Mouse (Mus musculus): ENCODE results near the gene Ecel1. TPM values are rescaled to one million over a fixed set of nuclear protein-coding genes. Genes with fewer than 3 reads are reported as not detected.

The Ecel1 gene
- 71.9 and 84.7 TPM in 2 replicates for polyA plus RNA-seq (2015; fragmentation: Nextera tagmentation; extraction: Ambion mirVana)

DNA sequence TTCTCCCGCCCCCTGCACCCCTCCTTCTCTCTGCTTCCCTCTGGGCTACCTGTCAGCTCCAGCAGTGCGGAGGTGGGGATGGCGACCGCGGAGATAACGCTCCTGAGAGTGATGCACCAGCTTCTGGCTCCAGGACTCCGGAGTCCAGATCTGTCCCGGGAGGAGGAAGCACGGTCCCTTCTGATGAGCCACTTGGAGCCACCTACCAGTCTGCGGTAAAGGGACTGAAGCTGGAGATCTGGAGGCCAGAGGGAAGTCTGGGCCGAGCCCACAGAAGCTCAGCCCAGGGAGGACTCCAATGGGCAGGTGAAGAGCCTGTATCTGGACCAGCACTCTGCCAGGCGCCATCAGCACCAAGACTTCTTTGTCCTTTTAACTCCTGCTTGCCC, at the start of gene Ecel1:
TSS of gene Ecel1 (minus strand) at position 323 of the 389 bp plus-strand sequence.
- Histone ChIP-seq H3K4me3 (replicated peaks) (peak within 1 kb of the TSS; percentile 49), H3K36me3 (no peaks in the 10 kb centered on the region), H3K27me3 (replicated peaks) (peaks cover 93% of the 10 kb centered on the region), H3K9ac (replicated peaks) (peak within 1 kb of the TSS; percentile 64), H3K9me3 (replicated peaks) (no peaks in the 10 kb centered on the region), H3K27ac (replicated peaks) (peak within 1 kb of the TSS; percentile 45), H3K4me1 (peaks cover 39% of the 10 kb centered on the region), H3K4me2 (peak within 1 kb of the TSS; percentile 74)
- no peak; the same call in 1 of the 2 replicates for ATAC-seq (ENCODE audit: low FRiP score)
- WGBS: 2% methylated on average over 11 of the region's 12 CpGs

DNA sequence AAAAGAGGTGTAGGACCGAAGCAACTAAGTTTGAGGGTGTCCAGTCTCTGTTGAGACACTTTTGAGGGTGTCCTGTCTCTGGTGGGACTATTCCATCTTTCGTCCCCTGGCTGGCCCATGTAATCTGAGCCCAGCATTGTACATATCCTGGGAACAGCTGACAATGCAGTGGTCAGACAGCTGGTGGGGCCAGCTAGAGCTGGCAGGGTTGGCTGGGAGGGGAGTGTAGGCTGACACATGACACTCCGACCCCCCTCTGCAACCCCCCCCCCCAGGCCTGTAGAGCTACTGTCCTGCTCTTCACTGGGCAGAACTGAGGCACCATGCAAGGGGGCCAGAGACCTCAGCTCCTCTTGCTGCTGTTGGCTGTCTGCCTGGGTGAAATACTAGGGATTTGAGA, 49.2 kb upstream of the Ecel1 start:
- no peak for ATAC-seq (ENCODE audit: low FRiP score)
- Histone ChIP-seq H3K36me3 (no peaks in the 10 kb centered on the region), H3K9ac (replicated peaks) (no peak overlapping the region), H3K4me1 (no peaks in the 10 kb centered on the region), H3K9me3 (replicated peaks) (no peaks in the 10 kb centered on the region), H3K4me2 (no peak overlapping the region), H3K27me3 (replicated peaks) (peaks cover 35% of the 10 kb centered on the region), H3K27ac (replicated peaks) (no peak overlapping the region), H3K4me3 (replicated peaks) (no peak overlapping the region)
- WGBS: 52% methylated on average over 3 of the region's 3 CpGs

DNA sequence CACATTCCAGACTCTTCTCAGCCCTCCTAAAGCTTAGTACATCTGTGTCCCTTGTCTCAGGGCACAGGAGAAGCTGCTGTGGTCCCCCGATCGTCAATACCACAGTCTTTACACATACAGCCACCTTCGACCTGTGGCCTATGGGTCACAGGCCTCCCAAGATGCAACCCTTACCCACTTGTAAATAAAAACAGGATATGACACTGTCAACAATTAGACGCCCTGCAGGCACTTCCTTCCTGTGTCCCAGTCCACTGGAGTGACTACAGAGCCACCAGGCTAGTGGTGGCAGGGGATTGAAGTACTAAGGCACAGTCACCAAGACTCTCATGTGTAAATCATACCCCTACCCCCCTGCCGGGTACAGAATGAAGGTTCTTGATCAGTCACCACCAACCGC, 48.7 kb upstream of the Ecel1 start:
- Histone ChIP-seq H3K4me3 (replicated peaks) (no peak overlapping the region), H3K27me3 (replicated peaks) (peaks cover 35% of the 10 kb centered on the region), H3K9me3 (replicated peaks) (no peaks in the 10 kb centered on the region), H3K36me3 (no peaks in the 10 kb centered on the region), H3K4me1 (no peaks in the 10 kb centered on the region), H3K27ac (replicated peaks) (no peak overlapping the region), H3K9ac (replicated peaks) (no peak overlapping the region), H3K4me2 (no peak overlapping the region)
- 71% methylated on average over 6 of the region's 6 CpGs for WGBS
- no peak for ATAC-seq (ENCODE audit: low FRiP score)

DNA sequence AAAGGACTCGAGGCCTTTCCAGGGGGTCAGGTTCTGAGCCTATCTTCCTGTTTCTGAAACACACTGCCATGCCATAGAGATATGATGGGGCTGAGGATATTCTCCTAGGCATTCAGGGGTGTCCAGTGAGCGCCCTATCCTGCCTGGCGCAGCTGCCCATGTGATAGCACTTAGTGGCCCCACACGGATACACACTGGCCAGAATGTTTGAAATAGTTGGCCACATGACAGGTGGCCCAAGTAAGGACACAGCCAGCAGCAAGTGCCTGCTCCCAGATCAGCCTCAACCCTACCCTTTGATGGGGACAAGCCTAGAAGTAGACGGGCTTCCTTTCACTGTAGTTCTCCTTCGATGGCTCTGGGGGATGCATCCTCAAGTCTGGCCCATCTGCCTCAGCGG, 48.1 kb upstream of the Ecel1 start, which contains the start of gene Chrng:
TSS of gene Chrng (plus strand) at position 193 of the 400 bp plus-strand sequence.
- no peaks in the 10 kb centered on the region for H3K4me1 ChIP-seq
- H3K4me3 ChIP-seq (replicated peaks): no peak within 1 kb of the TSS
- H3K27me3 ChIP-seq (replicated peaks): peaks cover 35% of the 10 kb centered on the region
- 92% methylated on average over 7 of the region's 7 CpGs for WGBS
- no peak within 1 kb of the TSS for H3K27ac ChIP-seq (replicated peaks)
- H3K9me3 ChIP-seq (replicated peaks): no peaks in the 10 kb centered on the region
- H3K36me3 ChIP-seq: no peaks in the 10 kb centered on the region
- H3K4me2 ChIP-seq: no peak within 1 kb of the TSS
- no peak within 1 kb of the TSS for H3K9ac ChIP-seq (replicated peaks)
- ATAC-seq (ENCODE audit: low FRiP score): no peak

DNA sequence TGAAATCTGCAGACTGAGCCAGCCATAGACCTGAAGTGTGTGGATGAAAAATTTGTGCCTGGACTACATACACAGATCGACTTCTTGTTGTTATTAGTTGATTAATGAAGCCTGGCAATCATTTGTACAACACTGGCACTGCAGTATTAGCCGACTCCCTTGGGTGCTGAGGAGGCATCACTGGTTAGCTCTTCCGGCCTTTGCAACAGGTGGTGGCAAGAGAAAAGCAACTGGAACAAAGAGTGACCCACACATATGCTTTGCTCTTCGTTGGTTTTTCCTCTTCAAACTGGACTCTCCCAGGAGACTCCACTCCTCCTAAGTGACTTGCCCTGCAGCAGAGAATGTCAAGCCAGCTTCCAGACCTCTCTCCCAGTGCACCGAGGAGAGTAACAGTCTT, 47.5 kb upstream of the Ecel1 start:
- Histone ChIP-seq H3K9ac (replicated peaks) (no peak overlapping the region), H3K27me3 (replicated peaks) (peaks cover 35% of the 10 kb centered on the region)

DNA sequence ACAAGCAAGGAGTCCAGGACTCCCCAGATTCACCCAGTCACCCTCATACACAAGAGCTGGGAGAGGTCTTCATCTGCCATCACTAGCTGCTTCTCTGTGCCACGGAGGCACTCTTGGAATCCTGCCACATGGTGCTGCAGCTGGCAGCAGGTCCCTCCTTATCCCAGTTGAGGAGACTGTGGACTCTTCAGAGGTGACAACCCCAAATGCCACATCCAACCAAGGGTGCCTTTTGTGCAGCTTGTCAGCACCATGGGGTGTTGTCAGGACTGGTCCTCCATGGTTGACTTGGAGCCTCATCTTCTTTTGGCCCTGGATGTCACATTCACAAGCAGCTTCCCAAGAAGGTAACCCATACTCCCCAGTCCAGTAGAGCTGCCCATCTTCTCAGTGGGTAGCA, 45.5 kb upstream of the Ecel1 start:
- Histone ChIP-seq H3K4me1 (no peaks in the 10 kb centered on the region), H3K9ac (replicated peaks) (no peak overlapping the region), H3K9me3 (replicated peaks) (no peaks in the 10 kb centered on the region), H3K27me3 (replicated peaks) (peaks cover 19% of the 10 kb centered on the region), H3K4me2 (no peak overlapping the region), H3K4me3 (replicated peaks) (no peak overlapping the region), H3K27ac (replicated peaks) (no peak overlapping the region), H3K36me3 (no peaks in the 10 kb centered on the region)
- 59% methylated on average over 1 of the region's 1 CpGs for WGBS
- no peak for ATAC-seq (ENCODE audit: low FRiP score)

More for the DNA sequence above, 47.5 kb upstream of the Ecel1 start:
- no peaks in the 10 kb centered on the region for H3K36me3 ChIP-seq
- H3K4me3 ChIP-seq (replicated peaks): no peak overlapping the region
- no peak overlapping the region for H3K4me2 ChIP-seq
- H3K4me1 ChIP-seq: no peaks in the 10 kb centered on the region
- 80% methylated on average over 5 of the region's 5 CpGs for WGBS
- ATAC-seq (ENCODE audit: low FRiP score): no peak
- H3K9me3 ChIP-seq (replicated peaks): no peaks in the 10 kb centered on the region
- H3K27ac ChIP-seq (replicated peaks): no peak overlapping the region

DNA sequence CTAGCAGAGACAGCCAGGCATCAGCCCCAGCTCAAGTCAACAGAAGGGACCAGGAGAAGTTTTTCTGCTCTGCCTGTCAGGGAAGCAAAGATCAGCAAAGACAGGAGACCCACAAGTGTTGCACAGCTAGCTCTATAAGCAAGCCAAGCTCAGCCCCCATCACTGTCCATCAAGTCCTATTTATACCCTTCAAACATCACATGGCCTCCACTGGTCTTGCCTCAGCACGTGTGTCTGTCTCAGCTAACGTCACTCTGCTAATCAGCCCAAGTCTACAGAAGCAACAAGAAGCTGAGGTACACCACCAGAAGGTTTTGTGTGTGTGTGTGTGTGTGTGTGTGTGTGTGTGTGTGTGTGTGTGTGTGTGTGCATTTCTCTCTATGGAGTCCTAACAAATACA, 44.5 kb upstream of the Ecel1 start:
- H3K27ac ChIP-seq (replicated peaks): no peak overlapping the region
- 77% methylated on average over 2 of the region's 2 CpGs for WGBS

DNA sequence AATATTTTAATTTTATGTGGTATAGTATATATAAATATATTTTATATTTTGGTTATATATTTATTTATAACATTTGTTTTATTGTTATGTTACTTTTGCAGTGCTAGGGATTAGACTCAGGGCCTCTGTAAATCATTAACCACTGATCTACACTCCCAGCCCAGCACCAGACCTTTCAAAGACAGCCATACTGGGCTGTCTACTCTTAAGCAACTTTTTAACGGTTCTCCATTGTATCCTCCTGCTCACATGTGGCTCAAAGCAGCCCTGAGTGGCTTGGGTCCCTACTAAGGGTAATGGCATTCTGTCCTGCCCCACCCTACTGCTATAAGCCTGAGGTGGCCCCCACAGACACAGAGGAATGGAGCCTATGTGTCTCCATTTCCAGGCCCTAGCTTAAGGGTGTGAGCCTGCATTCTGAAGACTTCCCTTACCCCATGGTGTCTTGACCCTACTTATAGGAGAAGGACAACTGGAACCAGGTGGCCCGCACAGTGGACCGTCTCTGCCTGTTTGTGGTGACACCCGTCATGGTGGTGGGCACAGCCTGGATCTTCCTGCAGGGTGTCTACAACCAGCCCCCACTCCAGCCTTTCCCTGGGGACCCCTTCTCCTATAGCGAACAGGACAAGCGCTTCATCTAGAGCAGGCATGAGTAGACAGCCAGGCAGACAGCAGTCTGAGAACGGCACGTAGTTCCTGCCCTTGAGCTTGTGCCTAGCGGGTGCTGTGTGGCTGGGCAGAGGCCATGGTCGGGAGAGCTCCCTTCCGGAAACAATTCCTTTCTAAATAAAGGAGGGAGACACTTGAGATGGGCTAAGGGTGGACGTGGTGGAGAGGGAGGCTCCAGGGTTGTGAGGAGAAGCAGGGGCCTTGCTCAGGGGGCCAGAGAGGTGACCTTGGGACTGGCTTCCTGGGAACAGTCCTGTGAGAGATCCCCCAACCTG, 42.1 kb upstream of the Ecel1 start:
- Histone ChIP-seq H3K4me3 (replicated peaks) (no peak overlapping the region), H3K4me1 (no peaks in the 10 kb centered on the region), H3K9me3 (replicated peaks) (no peaks in the 10 kb centered on the region), H3K27ac (replicated peaks) (no peak overlapping the region), H3K4me2 (no peak overlapping the region), H3K36me3 (no peaks in the 10 kb centered on the region), H3K27me3 (replicated peaks) (no peaks in the 10 kb centered on the region), H3K9ac (replicated peaks) (no peak overlapping the region)
- ATAC-seq (ENCODE audit: low FRiP score): no peak
- WGBS: 75% methylated on average over 12 of the region's 12 CpGs

More for the DNA sequence above, 44.5 kb upstream of the Ecel1 start:
- H3K9me3 ChIP-seq (replicated peaks): no peaks in the 10 kb centered on the region
- H3K4me1 ChIP-seq: no peaks in the 10 kb centered on the region
- H3K27me3 ChIP-seq (replicated peaks): peaks cover 9% of the 10 kb centered on the region
- H3K4me2 ChIP-seq: no peak overlapping the region
- no peaks in the 10 kb centered on the region for H3K36me3 ChIP-seq
- H3K9ac ChIP-seq (replicated peaks): no peak overlapping the region
- no peak overlapping the region for H3K4me3 ChIP-seq (replicated peaks)
- no peak for ATAC-seq (ENCODE audit: low FRiP score)

DNA sequence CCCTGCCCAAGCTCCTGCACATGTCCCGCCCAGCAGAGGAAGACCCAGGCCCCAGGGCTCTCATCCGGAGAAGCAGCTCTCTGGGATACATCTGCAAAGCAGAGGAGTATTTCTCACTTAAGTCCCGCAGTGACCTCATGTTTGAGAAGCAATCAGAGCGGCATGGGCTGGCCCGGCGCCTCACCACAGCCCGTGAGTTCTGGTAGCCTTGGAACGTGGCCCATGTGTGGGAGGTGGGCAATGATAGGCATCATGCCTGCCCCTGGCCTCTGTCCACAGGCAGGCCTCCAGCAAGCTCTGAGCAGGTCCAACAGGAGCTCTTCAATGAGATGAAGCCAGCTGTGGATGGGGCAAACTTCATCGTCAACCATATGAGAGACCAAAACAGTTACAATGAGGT, 41.0 kb upstream of the Ecel1 start:
- Histone ChIP-seq H3K4me2 (no peak overlapping the region), H3K4me1 (no peaks in the 10 kb centered on the region), H3K36me3 (no peaks in the 10 kb centered on the region), H3K27ac (replicated peaks) (no peak overlapping the region), H3K9me3 (replicated peaks) (no peaks in the 10 kb centered on the region), H3K9ac (replicated peaks) (no peak overlapping the region), H3K27me3 (replicated peaks) (no peaks in the 10 kb centered on the region), H3K4me3 (replicated peaks) (no peak overlapping the region)
- ATAC-seq (ENCODE audit: low FRiP score): no peak
- 82% methylated on average over 9 of the region's 9 CpGs for WGBS

DNA sequence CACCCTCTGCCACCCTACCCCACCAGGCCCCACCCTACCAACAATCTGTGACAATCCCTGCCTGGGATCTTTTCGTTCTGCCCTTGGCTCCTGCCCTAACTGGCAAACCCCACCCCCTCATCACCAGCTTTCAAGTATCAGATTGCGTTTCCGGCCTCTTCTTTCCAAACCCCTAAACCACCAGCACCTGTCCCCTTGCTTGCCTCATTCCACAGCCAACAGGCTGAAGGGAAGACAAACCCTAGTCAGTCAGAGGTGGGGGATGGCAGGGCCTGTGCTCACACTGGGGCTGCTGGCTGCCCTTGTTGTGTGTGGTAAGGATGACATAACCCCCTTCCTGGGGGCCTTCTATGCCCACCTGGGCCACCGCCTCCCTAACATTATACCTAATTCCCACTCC, 34.1 kb upstream of the Ecel1 start, which contains the start of gene Chrnd:
TSS of gene Chrnd (plus strand) at position 179 of the 400 bp plus-strand sequence.
- no peak within 1 kb of the TSS for H3K27ac ChIP-seq (replicated peaks)
- no peak within 1 kb of the TSS for H3K4me2 ChIP-seq
- H3K9ac ChIP-seq (replicated peaks): no peak within 1 kb of the TSS
- H3K27me3 ChIP-seq (replicated peaks): peaks cover 29% of the 10 kb centered on the region
- no peak within 1 kb of the TSS for H3K4me3 ChIP-seq (replicated peaks)
- no peaks in the 10 kb centered on the region for H3K36me3 ChIP-seq
- peaks cover 14% of the 10 kb centered on the region for H3K4me1 ChIP-seq
- H3K9me3 ChIP-seq (replicated peaks): no peaks in the 10 kb centered on the region
- WGBS: 36% methylated on average over 4 of the region's 4 CpGs
- ATAC-seq (ENCODE audit: low FRiP score): no peak

DNA sequence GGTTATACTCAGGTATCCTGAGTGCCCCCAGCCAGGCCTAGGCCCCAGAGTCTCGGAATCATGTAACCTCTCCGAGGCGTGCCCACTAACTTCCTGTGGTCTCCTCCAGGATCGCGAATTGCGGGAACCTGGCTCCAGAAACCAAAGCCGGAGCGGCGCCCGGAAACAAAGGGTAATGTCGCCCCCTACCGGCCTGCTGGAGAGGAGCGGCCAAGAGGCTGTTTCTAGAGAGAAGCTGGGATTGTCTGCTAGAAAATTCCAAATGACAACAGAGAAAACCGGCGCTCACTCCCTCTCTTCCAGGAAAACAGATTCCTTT, 30.7 kb upstream of the Ecel1 start:
- H3K9ac ChIP-seq (replicated peaks): peak overlapping the region; percentile 51
- ATAC-seq (ENCODE audit: low FRiP score): peak; percentile 54
- H3K4me2 ChIP-seq: peak overlapping the region; percentile 97
- H3K4me3 ChIP-seq (replicated peaks): peak overlapping the region; percentile 53
- no peak overlapping the region for H3K27ac ChIP-seq (replicated peaks)
- peaks cover 25% of the 10 kb centered on the region for H3K4me1 ChIP-seq
- H3K9me3 ChIP-seq (replicated peaks): no peaks in the 10 kb centered on the region
- WGBS: 0% methylated on average over 15 of the region's 15 CpGs
- peaks cover 60% of the 10 kb centered on the region for H3K27me3 ChIP-seq (replicated peaks)
- H3K36me3 ChIP-seq: no peaks in the 10 kb centered on the region

All from neural tube, embryonic 15.5 days (tissue).